In the genomic region with DNA sequence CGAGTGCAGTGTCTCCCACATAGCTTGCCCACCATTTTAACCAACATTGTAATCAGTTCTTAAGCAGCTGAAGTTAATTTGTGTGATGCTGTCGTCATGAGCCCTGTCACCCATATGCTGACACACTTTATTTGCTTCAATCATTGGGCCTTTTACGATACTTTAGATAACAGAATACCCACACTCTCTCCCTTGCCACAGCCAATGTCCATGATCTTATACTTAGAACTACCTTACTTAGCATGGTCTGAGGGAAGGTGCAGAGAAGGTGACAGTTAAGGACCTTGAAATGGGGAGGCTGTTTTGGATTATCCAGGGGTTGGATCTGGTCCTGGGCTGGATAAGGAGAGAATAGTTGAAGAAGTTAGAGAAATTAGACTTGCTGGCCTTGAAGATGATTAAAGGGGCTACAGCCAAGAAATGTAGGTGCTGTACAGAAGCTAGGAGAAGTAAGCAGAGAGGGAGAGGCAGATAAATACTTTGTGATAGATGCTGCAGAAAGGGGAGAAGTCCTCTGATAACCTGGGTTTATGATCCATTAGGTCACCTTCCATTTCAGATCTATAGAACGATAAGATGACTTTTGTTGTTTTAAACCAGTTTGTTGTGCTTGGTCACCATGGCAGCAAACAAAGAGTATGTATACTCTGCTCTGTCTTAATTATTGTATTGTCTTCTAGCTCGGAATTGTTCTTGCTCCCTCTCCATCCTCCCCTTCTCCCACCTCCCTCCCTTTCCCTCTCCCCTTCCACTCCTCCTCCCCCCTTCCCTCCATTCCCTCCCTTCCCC, we compare ENCODE assay signal across 21 mouse cellular contexts. TPM values are rescaled to one million over a fixed set of nuclear protein-coding genes. Genes with fewer than 3 reads are reported as not detected.
A peak's percentile ranks its signal among the peaks of the same experiment; 100 is the strongest.
DNase-seq lines count a peak whose midpoint lies in the region; ATAC-seq and TF ChIP-seq lines count a peak whose summit lies in the region.
"Had no signal": no experiment of that assay in that cellular context is flagged by ENCODE, and none has a peak within 500 bp of the region (broad histone marks: within the 10 kb centered on the region; RNA-seq: fewer than 3 reads in every experiment).

No protein-coding gene starts in this region.

- no peaks in the 10 kb centered on the region for H3K36me3 ChIP-seq in lung, embryonic 14.5 days (ENCODE audit: insufficient read depth)
- no peaks in the 10 kb centered on the region for H3K36me3 ChIP-seq in lung, postnatal 0 days (ENCODE audit: insufficient read depth, low read length)
- no peaks in the 10 kb centered on the region for H3K36me3 ChIP-seq in intestine, embryonic 14.5 days (ENCODE audit: control insufficient read depth, insufficient read depth, low read length)
- H3K36me3 ChIP-seq: embryonic facial prominence, embryonic 12.5 days; forebrain, embryonic 15.5 days; G1E; heart, embryonic 15.5 days; hindbrain, embryonic 10.5 days had no signal

- no peak for TF ChIP-seq EP300 in lung, postnatal 0 days (IDR thresholded peaks at IDR 0.05)

- no peak for ATAC-seq in lung, embryonic 14.5 days (ENCODE audit: insufficient read depth)
- no peak for ATAC-seq in lung, postnatal 0 days
- no peak for ATAC-seq in intestine, embryonic 14.5 days (replicated peaks; ENCODE audit: low FRiP score, low TSS enrichment, low read depth)
- ATAC-seq: forebrain, embryonic 15.5 days had no signal

- no peaks in the 10 kb centered on the region for H3K9me3 ChIP-seq in lung, embryonic 14.5 days (ENCODE audit: low read depth, low read length)
- H3K9me3 ChIP-seq in lung, postnatal 0 days (ENCODE audit: low read length), result no peaks in the 10 kb centered on the region
- no peaks in the 10 kb centered on the region for H3K9me3 ChIP-seq in intestine, embryonic 14.5 days (ENCODE audit: control insufficient read depth, low read length)
- H3K9me3 ChIP-seq: embryonic facial prominence, embryonic 12.5 days; forebrain, embryonic 15.5 days; G1E; heart, embryonic 15.5 days; hindbrain, embryonic 10.5 days had no signal

- peak overlapping the region; percentile 33; the same call in 1 of the 2 replicates for H3K27ac ChIP-seq in lung, embryonic 14.5 days (ENCODE audit: low read depth)
- H3K27ac ChIP-seq in lung, postnatal 0 days (ENCODE audit: low read length), result no peak overlapping the region
- peak overlapping the region; percentile 11; the same call in 1 of the 2 replicates for H3K27ac ChIP-seq in intestine, embryonic 14.5 days (ENCODE audit: low read depth)
- H3K27ac ChIP-seq in gastrocnemius, adult 2 months, result no peak overlapping the region
- H3K27ac ChIP-seq: embryonic facial prominence, embryonic 12.5 days; forebrain, embryonic 15.5 days; heart, embryonic 15.5 days; hindbrain, embryonic 10.5 days; hindbrain, embryonic 14.5 days had no signal

- WGBS in lung, embryonic 14.5 days, result 60% methylated on average over 5 of the region's 5 CpGs
- WGBS in lung, postnatal 0 days, result 34% methylated on average over 5 of the region's 5 CpGs
- 49% methylated on average over 5 of the region's 5 CpGs for WGBS in intestine, embryonic 14.5 days

- no peak overlapping the region for H3K4me2 ChIP-seq in lung, embryonic 14.5 days
- no peak overlapping the region for H3K4me2 ChIP-seq in lung, postnatal 0 days (replicated peaks; ENCODE audit: low read depth, low read length)
- no peak overlapping the region for H3K4me2 ChIP-seq in intestine, embryonic 14.5 days (ENCODE audit: low read length)
- H3K4me2 ChIP-seq: embryonic facial prominence, embryonic 12.5 days; forebrain, embryonic 15.5 days; heart, embryonic 11.5 days; heart, embryonic 15.5 days; hindbrain, embryonic 14.5 days had no signal

- intact Hi-C loops in gastrocnemius, adult 2 months (cut with DNase I), result no loop called here

- no peak overlapping the region for H3K4me3 ChIP-seq in lung, embryonic 14.5 days (ENCODE audit: low read depth, low read length)
- H3K4me3 ChIP-seq in lung, postnatal 0 days (ENCODE audit: low read depth, low read length), result no peak overlapping the region
- H3K4me3 ChIP-seq in intestine, embryonic 14.5 days (ENCODE audit: low read depth, low read length), result no peak overlapping the region
- H3K4me3 ChIP-seq in gastrocnemius, adult 2 months, result no peak overlapping the region
- H3K4me3 ChIP-seq: embryonic facial prominence, embryonic 12.5 days; forebrain, embryonic 15.5 days; heart, adult 2 months; heart, embryonic 15.5 days; hindbrain, embryonic 10.5 days had no signal

- no peak for TF ChIP-seq CTCF in lung, embryonic 14.5 days (IDR thresholded peaks at IDR 0.05; ENCODE audit: low read depth)
- TF ChIP-seq CTCF in lung, postnatal 0 days (IDR thresholded peaks at IDR 0.05), result no peak
- no peak for TF ChIP-seq CTCF in gastrocnemius, adult 2 months (IDR thresholded peaks at IDR 0.05)

- H3K27me3 ChIP-seq in lung, embryonic 14.5 days (ENCODE audit: insufficient read depth, low read length), result no peaks in the 10 kb centered on the region
- no peaks in the 10 kb centered on the region for H3K27me3 ChIP-seq in lung, postnatal 0 days (replicated peaks; ENCODE audit: insufficient read depth, low read length)
- no peaks in the 10 kb centered on the region for H3K27me3 ChIP-seq in intestine, embryonic 14.5 days (replicated peaks; ENCODE audit: control insufficient read depth, insufficient read depth, low read length)
- H3K27me3 ChIP-seq: embryonic facial prominence, embryonic 12.5 days; forebrain, embryonic 15.5 days; heart, embryonic 15.5 days had no signal

- DNase-seq in lung, embryonic 14.5 days, result no peak
- no peak for DNase-seq in lung, postnatal 0 days (ENCODE audit: low spot score)
- DNase-seq in MN1 (ENCODE audit: low spot score), result peak; percentile 12
- DNase-seq in intestine, embryonic 14.5 days (ENCODE audit: low spot score), result no peak
- peak; percentile 53 for DNase-seq in naive thymus-derived CD4-positive, alpha-beta T cell, adult 2 months (ENCODE audit: low read depth)
- no peak for DNase-seq in gastrocnemius, adult 2 months
- DNase-seq in spleen, postnatal 10 days (ENCODE audit: low spot score in 2 of 2), result no peak
- no peak for DNase-seq in kidney, adult 18-20 months
- DNase-seq: adrenal gland, postnatal 14 days; cerebellum, adult 11-12 months; cerebellum, adult 9-10 months; cerebellum, postnatal 25 days; gastrocnemius, postnatal 10 days; heart, adult 2 months had no signal

- H3K4me1 ChIP-seq in lung, embryonic 14.5 days (ENCODE audit: insufficient read depth), result peaks cover 3% of the 10 kb centered on the region; the same call in 1 of the 2 replicates
- H3K4me1 ChIP-seq in lung, postnatal 0 days (ENCODE audit: insufficient read depth, low read depth, low read length), result peaks cover 5% of the 10 kb centered on the region; the same call in 1 of the 2 replicates
- H3K4me1 ChIP-seq in intestine, embryonic 14.5 days (replicated peaks; ENCODE audit: control insufficient read depth, insufficient read depth, low read length), result peaks cover 17% of the 10 kb centered on the region
- H3K4me1 ChIP-seq: forebrain, embryonic 15.5 days had no signal

- no peak overlapping the region for H3K9ac ChIP-seq in lung, embryonic 14.5 days
- no peak overlapping the region for H3K9ac ChIP-seq in lung, postnatal 0 days (replicated peaks; ENCODE audit: low read depth)
- no peak overlapping the region for H3K9ac ChIP-seq in intestine, embryonic 14.5 days (ENCODE audit: low read length)
- H3K9ac ChIP-seq: embryonic facial prominence, embryonic 12.5 days; forebrain, embryonic 15.5 days; heart, embryonic 15.5 days; hindbrain, embryonic 14.5 days had no signal

RNA-seq across cellular contexts. Expression of a gene that starts 53.9 kb away (rescaled TPM):
- polyA plus RNA-seq in lung, embryonic 14.5 days (2014; fragmentation: Nextera tagmentation; extraction: Ambion mirVana), result 44.6 and 44.8 TPM in 2 replicates
- 52.9 and 58.5 TPM in 2 replicates for polyA plus RNA-seq in lung, postnatal 0 days (2015; fragmentation: Nextera tagmentation; extraction: Ambion mirVana)
- polyA plus RNA-seq in intestine, embryonic 14.5 days (2014; fragmentation: Nextera tagmentation; extraction: Ambion mirVana), result 51.0 and 51.5 TPM in 2 replicates
- 10 to 100 TPM; 53.2 to 75.9 TPM for total RNA-seq in gastrocnemius, adult 2 months (2021)

Comparison
In these comparisons a context has a peak if more than half of its experiments do, and no peak if none do; other contexts are left out.
1. H3K27ac ChIP-seq: peak in lung, embryonic 14.5 days (single experiment) and intestine, embryonic 14.5 days (single experiment); none in lung, postnatal 0 days (single experiment) and gastrocnemius, adult 2 months (single experiment).
2. DNase-seq: peak in MN1 (single experiment) and naive thymus-derived CD4-positive, alpha-beta T cell, adult 2 months (single experiment); none in lung, embryonic 14.5 days (single experiment), lung, postnatal 0 days (single experiment), intestine, embryonic 14.5 days (single experiment), gastrocnemius, adult 2 months (single experiment), spleen, postnatal 10 days (0 of 2) and kidney, adult 18-20 months (single experiment).